Mouse (Mus musculus) kidney, embryonic 14.5 days (tissue): ENCODE results near the gene Msrb3. TPM values are rescaled to one million over a fixed set of nuclear protein-coding genes. Genes with fewer than 3 reads are reported as not detected.

ENCODE experiments used
- polyA plus RNA-seq: library from polyadenylated mRNA; unstranded; fragments of >200 nt; fragmentation: Nextera tagmentation; extraction: Ambion mirVana; gene quantifications from 2 replicates; pipeline ENCODE4 v1.2.1, GENCODE M21; 2014

Gene Msrb3
- polyA plus RNA-seq, 1 experiment from 2014 or later: 10.2 TPM

Other genes starting within 250 kb of the Msrb3 start
- gene Lemd3, start 80.2 kb upstream of the Msrb3 start, polyA plus RNA-seq: 5.4 and 5.7 TPM in 2 replicates
- gene Wif1, start 134.9 kb upstream of the Msrb3 start, polyA plus RNA-seq: 1.9 and 2.6 TPM in 2 replicates